In genomic region chr3:115888310-115889106, GRCm38 (mm10) we compare ENCODE assay signal across 8 mouse cellular contexts. TPM values are rescaled to one million over a fixed set of nuclear protein-coding genes. Genes with fewer than 3 reads are reported as not detected.
DNase-seq lines count a peak whose midpoint lies in the region; ATAC-seq and TF ChIP-seq lines count a peak whose summit lies in the region.

No protein-coding gene starts in this region.

- peak; percentile 60 for ATAC-seq in erythroid progenitor cell, adult 5-6 weeks (replicated peaks; ENCODE audit: low FRiP score, poor library complexity, severe bottlenecking)
- peak; percentile 25; the same call in 1 of the 2 replicates for ATAC-seq in limb, embryonic 14.5 days (ENCODE audit: low FRiP score, low read depth)
- ATAC-seq in neural tube, embryonic 15.5 days (ENCODE audit: low FRiP score) = peak; percentile 79

- peak; percentile 1 to 25 for DNase-seq in cerebellum, postnatal 10 days
- no peak for DNase-seq in cerebellum, adult 11-12 months
- DNase-seq in spleen, adult 2 months (ENCODE audit: low read depth in 1 of 2, low spot score in 2 of 2) = peak in 1 of 2 experiments; percentile 11
- no peak for DNase-seq in spleen, postnatal 10 days (ENCODE audit: low spot score in 2 of 2)
- DNase-seq in limb, embryonic 14.5 days (ENCODE audit: low spot score) = no peak
- DNase-seq in frontal cortex, postnatal 36 days (ENCODE audit: low spot score in 2 of 2) = no peak

- H3K27me3 ChIP-seq in spleen, adult 2 months (ENCODE audit: control insufficient read depth, insufficient read depth, low read length) = no peaks in the 10 kb centered on the region
- H3K27me3 ChIP-seq in limb, embryonic 14.5 days (ENCODE audit: control insufficient read depth, insufficient read depth, low read length) = no peaks in the 10 kb centered on the region
- no peaks in the 10 kb centered on the region for H3K27me3 ChIP-seq in neural tube, embryonic 15.5 days (replicated peaks)

- H3K4me1 ChIP-seq in spleen, adult 2 months (ENCODE audit: control insufficient read depth, insufficient read depth, insufficient read length) = no peaks in the 10 kb centered on the region; the same call in 1 of the 2 replicates
- H3K4me1 ChIP-seq in limb, embryonic 14.5 days (ENCODE audit: control insufficient read depth, insufficient read depth, low read length) = peaks cover 3% of the 10 kb centered on the region; the same call in 1 of the 2 replicates
- peaks cover 7% of the 10 kb centered on the region for H3K4me1 ChIP-seq in neural tube, embryonic 15.5 days

- TF ChIP-seq POLR2A in spleen, adult 2 months (IDR thresholded peaks at IDR 0.05; ENCODE audit: low read depth, low read length) = no peak
- no peak for TF ChIP-seq POLR2A in limb, embryonic 14.5 days (IDR thresholded peaks at IDR 0.05; ENCODE audit: borderline replicate concordance, extremely low read depth, insufficient read depth, insufficient read length)

- peak overlapping the region; percentile 92 for H3K4me3 ChIP-seq in spleen, adult 2 months (ENCODE audit: extremely low read depth, insufficient read depth, insufficient read length)
- peak overlapping the region; percentile 85 for H3K4me3 ChIP-seq in limb, embryonic 14.5 days (replicated peaks; ENCODE audit: low read length)
- peak overlapping the region; percentile 69 for H3K4me3 ChIP-seq in neural tube, embryonic 15.5 days (replicated peaks)

- TF ChIP-seq CTCF in spleen, adult 2 months (IDR thresholded peaks at IDR 0.05; ENCODE audit: extremely low read depth, insufficient read depth, insufficient read length, insufficient replicate concordance) = no peak

- 4% methylated on average over 21 of the region's 21 CpGs for WGBS in spleen, adult 2 months
- WGBS in limb, embryonic 14.5 days = 3% methylated on average over 21 of the region's 21 CpGs
- 1% methylated on average over 21 of the region's 21 CpGs for WGBS in neural tube, embryonic 15.5 days

- peak overlapping the region; percentile 88 for H3K4me2 ChIP-seq in limb, embryonic 14.5 days (replicated peaks; ENCODE audit: low read depth, low read length, severe bottlenecking)
- H3K4me2 ChIP-seq in neural tube, embryonic 15.5 days = peak overlapping the region; percentile 74

- peaks cover 5% of the 10 kb centered on the region; the same call in 1 of the 2 replicates for H3K36me3 ChIP-seq in spleen, adult 2 months (ENCODE audit: control insufficient read depth, insufficient read depth, low read length)
- 0 out of 2 replicates have a peak, but pooled peaks cover 5% of the 10 kb centered on the region for H3K36me3 ChIP-seq in limb, embryonic 14.5 days (ENCODE audit: control insufficient read depth, insufficient read depth, low read length)
- H3K36me3 ChIP-seq in neural tube, embryonic 15.5 days = peaks cover 4% of the 10 kb centered on the region; the same call in 1 of the 2 replicates

- H3K9me3 ChIP-seq in limb, embryonic 14.5 days (ENCODE audit: control insufficient read depth, low read length) = no peaks in the 10 kb centered on the region
- H3K9me3 ChIP-seq in neural tube, embryonic 15.5 days (replicated peaks) = no peaks in the 10 kb centered on the region

- H3K9ac ChIP-seq in limb, embryonic 14.5 days (ENCODE audit: low read depth, low read length, severe bottlenecking) = peak overlapping the region; percentile 74
- H3K9ac ChIP-seq in neural tube, embryonic 15.5 days (replicated peaks) = peak overlapping the region; percentile 77

- peak overlapping the region; percentile 82 for H3K27ac ChIP-seq in spleen, adult 2 months (ENCODE audit: insufficient read depth, low read length)
- H3K27ac ChIP-seq in limb, embryonic 14.5 days (replicated peaks; ENCODE audit: low read depth, low read length) = peak overlapping the region; percentile 62; the same call in 1 of the 2 replicates
- H3K27ac ChIP-seq in neural tube, embryonic 15.5 days (replicated peaks) = peak overlapping the region; percentile 93

RNA-seq across cellular contexts. Expression of gene Dph5, which starts 0.9 kb away (rescaled TPM):
- polyA plus RNA-seq in spleen, adult 2 months (2012; rRNA removed) = 9.6 and 10.2 TPM in 2 replicates
- 1.3 and 7.9 TPM in 2 replicates for total RNA-seq in erythroid progenitor cell, adult 5-6 weeks (2015; ENCODE audit: low replicate concordance)
- 5.3 and 18.0 TPM in 2 replicates for total RNA-seq in erythroid progenitor cell, adult 5-6 weeks (2017; ENCODE audit: low replicate concordance)
- 10.6 and 13.0 TPM in 2 replicates for polyA plus RNA-seq in limb, embryonic 14.5 days (2012; rRNA removed)
- polyA plus RNA-seq in limb, embryonic 14.5 days (2014; fragmentation: Nextera tagmentation; extraction: Ambion mirVana) = 23.1 and 23.9 TPM in 2 replicates
- 28.7 and 29.7 TPM in 2 replicates for polyA plus RNA-seq in neural tube, embryonic 15.5 days (2015; fragmentation: Nextera tagmentation; extraction: Ambion mirVana)

Comparison
In these comparisons a context has a peak if more than half of its experiments do, and no peak if none do; other contexts are left out.
1. DNase-seq: peak in cerebellum, postnatal 10 days (2 of 2); none in cerebellum, adult 11-12 months (single experiment), spleen, postnatal 10 days (0 of 2), limb, embryonic 14.5 days (single experiment) and frontal cortex, postnatal 36 days (0 of 2).
2. ATAC-seq: peak in every context shown above with its lines; median percentile 79 in neural tube, embryonic 15.5 days; 60 in erythroid progenitor cell, adult 5-6 weeks; 25 in limb, embryonic 14.5 days.
3. Peak in every context shown above with its lines, with median percentiles within 50 percentile points of each other: H3K27ac ChIP-seq and H3K4me3 ChIP-seq.